Mouse (Mus musculus) E14TG2a.4 (cell line): ENCODE data around the gene Znhit6.

Experiments
- CTCF ChIP-seq: conservative IDR thresholded peaks from 2 replicates; pipeline ENCODE4 v1.5.1; 2014; ENCODE audit warnings: low read length
- POU5F1 ChIP-seq: IDR thresholded peaks from 2 replicates; pipeline ENCODE4 v1.6.1; 2014; ENCODE audit warnings: low read length, borderline replicate concordance

- TF ChIP-seq CTCF: no peak
- TF ChIP-seq POU5F1: no peak
Measured at GRCm38 (mm10) chr3:145626063-145626462, 50.1 kb downstream of the Znhit6 start.
